Mouse (Mus musculus) myocyte (in vitro differentiated cells): ENCODE results near the gene Lrp5.

Experiments
- CEBPB ChIP-seq: IDR thresholded peaks from 2 replicates; pipeline ENCODE4 v1.6.1; 2011; ENCODE audit warnings: mild to moderate bottlenecking, moderate library complexity; ENCODE audit not compliant: poor library complexity, insufficient read depth, severe bottlenecking
- E2F4 ChIP-seq: IDR thresholded peaks from one replicate; pipeline ENCODE4 v1.6.1; 2011; ENCODE audit warnings: mild to moderate bottlenecking, control low read depth, moderate library complexity; ENCODE audit not compliant: insufficient read depth
- MAX ChIP-seq: IDR thresholded peaks from one replicate; pipeline ENCODE4 v1.6.1; 2011; ENCODE audit warnings: low read depth, mild to moderate bottlenecking, control low read depth
- MYOD1 ChIP-seq, 3 experiments: IDR thresholded peaks; one replicate each; pipeline ENCODE4 v1.6.1; 2011; ENCODE audit warnings: control low read depth in 2 of 3, low read depth in 2 of 3, mild to moderate bottlenecking in 2 of 3, moderate library complexity in 1 of 3; ENCODE audit not compliant: insufficient read length in 2 of 3, control insufficient read depth in 1 of 3
- MYOG ChIP-seq, 3 experiments: IDR thresholded peaks; one replicate each; pipeline ENCODE4 v1.6.1; 2011; ENCODE audit warnings: control low read depth in 2 of 3, low read depth in 2 of 3, mild to moderate bottlenecking in 2 of 3; ENCODE audit not compliant: insufficient read length in 2 of 3, control insufficient read depth in 1 of 3, insufficient read depth in 1 of 3
- POLR2A ChIP-seq: IDR thresholded peaks from one replicate; pipeline ENCODE4 v1.6.1; 2011; ENCODE audit warnings: low read depth, mild to moderate bottlenecking, control low read depth, moderate library complexity; ENCODE audit not compliant: insufficient read length
- POLR2AphosphoS2 ChIP-seq: IDR thresholded peaks from one replicate; pipeline ENCODE4 v1.6.1; 2011; ENCODE audit warnings: low read depth, control low read depth; ENCODE audit not compliant: insufficient read length
- REST ChIP-seq: IDR thresholded peaks from one replicate; pipeline ENCODE4 v1.6.1; 2011; ENCODE audit warnings: mild to moderate bottlenecking, control low read depth, moderate library complexity; ENCODE audit not compliant: insufficient read depth, insufficient read length
- TCF12 ChIP-seq: IDR thresholded peaks from one replicate; pipeline ENCODE4 v1.6.1; 2011; ENCODE audit warnings: mild to moderate bottlenecking, control low read depth; ENCODE audit not compliant: poor library complexity, insufficient read depth, severe bottlenecking
- USF1 ChIP-seq: IDR thresholded peaks from one replicate; pipeline ENCODE4 v1.6.1; 2011; ENCODE audit warnings: low read depth, mild to moderate bottlenecking, control low read depth, moderate library complexity

GRCm38 (mm10) chr19:3577265-3577910 lies 109.0 kb downstream of the Lrp5 start:
- TF ChIP-seq POLR2A (no peak), USF1 (no peak), MYOG (IDR thresholded peaks at IDR 0.05; ENCODE audit: control insufficient read depth in 1 of 3, insufficient read depth in 1 of 3, insufficient read length in 2 of 3, low read depth in 2 of 3) (no peak), CEBPB (no peak), POLR2AphosphoS2 (no peak), MAX (no peak), TCF12 (no peak), E2F4 (no peak), MYOD1 (IDR thresholded peaks at IDR 0.05; ENCODE audit: control insufficient read depth in 1 of 3, insufficient read length in 2 of 3, low read depth in 2 of 3) (no peak), REST (no peak)
